25 mouse cellular contexts compared by ENCODE assay signal in genomic region chr2:32305668-32306067, GRCm38 (mm10). TPM values are rescaled to one million over a fixed set of nuclear protein-coding genes. Genes with fewer than 3 reads are reported as not detected.
A peak's percentile ranks its signal among the peaks of the same experiment; 100 is the strongest.
DNase-seq lines count a peak whose midpoint lies in the region; ATAC-seq and TF ChIP-seq lines count a peak whose summit lies in the region.
"Had no signal": no experiment of that assay in that cellular context is flagged by ENCODE, and none has a peak within 500 bp of the region (broad histone marks: within the 10 kb centered on the region; RNA-seq: fewer than 3 reads in every experiment).

No protein-coding gene starts in this region.

- no peaks in the 10 kb centered on the region for H3K79me3 ChIP-seq in C2C12 (ENCODE audit: low read depth)

- no peak for DNase-seq in cerebellum, adult 2 months
- peak; percentile 91 for DNase-seq in heart, adult 11 months
- no peak for DNase-seq in heart, adult 9 months (ENCODE audit: low spot score in 2 of 2)
- DNase-seq in limb, embryonic 10.5 days (ENCODE audit: low spot score) = no peak
- DNase-seq in neural tube, embryonic 10.5 days (ENCODE audit: extremely low spot score, low spot score) = no peak
- DNase-seq: adrenal gland, adult 2 months; adrenal gland, postnatal 14 days; forebrain, postnatal 0 days; gastrocnemius, postnatal 36 days; heart, postnatal 10 days; heart, postnatal 36 days; kidney, adult 11 months had no signal

- peaks cover 29% of the 10 kb centered on the region for H3K4me1 ChIP-seq in cerebellum, adult 2 months (ENCODE audit: control insufficient read depth, insufficient read depth, low read length)
- peaks cover 43% of the 10 kb centered on the region for H3K4me1 ChIP-seq in limb, embryonic 10.5 days

- WGBS in cerebellum, adult 2 months = 64% methylated on average over 5 of the region's 5 CpGs
- 93% methylated on average over 5 of the region's 5 CpGs for WGBS in limb, embryonic 10.5 days

- TF ChIP-seq CTCF in cerebellum, adult 2 months (IDR thresholded peaks at IDR 0.05; ENCODE audit: borderline replicate concordance, insufficient read depth, low read depth, low read length) = no peak
- no peak for TF ChIP-seq CTCF in C2C12 (IDR thresholded peaks at IDR 0.05; ENCODE audit: control insufficient read depth, insufficient read depth, insufficient read length)

- no peak for TF ChIP-seq POLR2A in cerebellum, adult 2 months (IDR thresholded peaks at IDR 0.05; ENCODE audit: borderline replicate concordance, insufficient read depth, low read length)

- no peaks in the 10 kb centered on the region for H3K9me3 ChIP-seq in limb, embryonic 10.5 days (replicated peaks)
- H3K9me3 ChIP-seq: G1E; heart, embryonic 12.5 days; heart, embryonic 15.5 days; hindbrain, embryonic 10.5 days; hindbrain, embryonic 13.5 days; intestine, embryonic 15.5 days had no signal

- no peaks in the 10 kb centered on the region for H3K27me3 ChIP-seq in cerebellum, adult 2 months (ENCODE audit: control insufficient read depth, insufficient read depth, low read length)
- no peaks in the 10 kb centered on the region for H3K27me3 ChIP-seq in C2C12 (ENCODE audit: control insufficient read depth, insufficient read depth, insufficient read length)
- no peaks in the 10 kb centered on the region for H3K27me3 ChIP-seq in limb, embryonic 10.5 days (ENCODE audit: low read depth, poor library complexity, severe bottlenecking)
- H3K27me3 ChIP-seq: CH12.LX; heart, embryonic 15.5 days; intestine, embryonic 15.5 days had no signal

- 0 out of 2 replicates have a peak overlapping the region, but pooled peaks have one; percentile 4 for H3K27ac ChIP-seq in cerebellum, adult 2 months (ENCODE audit: insufficient read depth, low read length)
- peak overlapping the region; percentile 73; the same call in 1 of the 2 replicates for H3K27ac ChIP-seq in limb, embryonic 10.5 days
- H3K27ac ChIP-seq: heart, embryonic 15.5 days; hindbrain, embryonic 10.5 days; hindbrain, embryonic 13.5 days; intestine, embryonic 15.5 days had no signal

- ATAC-seq in cerebellum, adult (ENCODE audit: insufficient number of reproducible peaks, low FRiP score, low TSS enrichment) = no peak
- no peak for ATAC-seq in erythroid progenitor cell, adult 5-6 weeks (replicated peaks; ENCODE audit: low FRiP score, poor library complexity, severe bottlenecking)
- ATAC-seq: forebrain, embryonic 14.5 days; forebrain, postnatal 0 days; hindbrain, embryonic 16.5 days; intestine, embryonic 15.5 days had no signal

- no peak overlapping the region for H3K4me3 ChIP-seq in cerebellum, adult 2 months (replicated peaks; ENCODE audit: insufficient read depth, low read depth, low read length)
- peak overlapping the region; percentile 6 for H3K4me3 ChIP-seq in C2C12 (ENCODE audit: insufficient read depth, poor library complexity, severe bottlenecking)
- no peak overlapping the region for H3K4me3 ChIP-seq in limb, embryonic 10.5 days
- H3K4me3 ChIP-seq: heart, embryonic 12.5 days; heart, embryonic 15.5 days; hindbrain, embryonic 10.5 days; hindbrain, embryonic 13.5 days; intestine, embryonic 15.5 days had no signal

- H3K79me2 ChIP-seq in C2C12 (ENCODE audit: control insufficient read depth, insufficient read depth) = no peaks in the 10 kb centered on the region

- H3ac ChIP-seq in C2C12 (ENCODE audit: control insufficient read depth, insufficient read length, low read depth) = no peak overlapping the region

- H3K36me3 ChIP-seq in C2C12 (ENCODE audit: control insufficient read depth, insufficient read depth) = peaks cover 60% of the 10 kb centered on the region
- H3K36me3 ChIP-seq in limb, embryonic 10.5 days = peaks cover 100% of the 10 kb centered on the region

TF ChIP-seq in C2C12, 6 proteins besides CTCF, POLR2A, EP300 and RAD21:
- TF ChIP-seq MAX (IDR thresholded peaks at IDR 0.05) (no peak), USF1 (IDR thresholded peaks at IDR 0.05; ENCODE audit: low read depth) (no peak), MYOD1 (IDR thresholded peaks at IDR 0.05; ENCODE audit: control insufficient read depth, insufficient read length, low read depth) (no peak), FOSL1 (IDR thresholded peaks at IDR 0.05; ENCODE audit: insufficient read depth, low read length, poor library complexity, severe bottlenecking) (no peak), MYOG (IDR thresholded peaks at IDR 0.05; ENCODE audit: control insufficient read depth, extremely low read depth, insufficient read length) (no peak), CEBPB (IDR thresholded peaks at IDR 0.05; ENCODE audit: low read depth) (no peak)

RNA-seq across cellular contexts. Expression of gene Swi5, which starts 17.8 kb away (rescaled TPM):
- polyA plus RNA-seq in cerebellum, adult 2 months (2012; rRNA removed) = 242 and 270 TPM in 2 replicates
- 387 TPM for polyA plus RNA-seq in C2C12 (2012; fragmentation: generic; extraction: Trizol)
- polyA plus RNA-seq in limb, embryonic 10.5 days (2016; fragmentation: Nextera tagmentation; extraction: Ambion mirVana) = 440 and 446 TPM in 2 replicates
- total RNA-seq in erythroid progenitor cell, adult 5-6 weeks (2015; ENCODE audit: low replicate concordance) = 49.4 and 68.7 TPM in 2 replicates
- 77.7 and 95.8 TPM in 2 replicates for total RNA-seq in erythroid progenitor cell, adult 5-6 weeks (2017; ENCODE audit: low replicate concordance)

RNA-seq across cellular contexts. Expression of gene Golga2, which starts 18.5 kb away (rescaled TPM):
- polyA plus RNA-seq in cerebellum, adult 2 months (2012; rRNA removed) = 74.0 TPM in 2 replicates
- polyA plus RNA-seq in C2C12 (2012; fragmentation: generic; extraction: Trizol) = 36.3 TPM
- 20.4 and 25.0 TPM in 2 replicates for polyA plus RNA-seq in limb, embryonic 10.5 days (2016; fragmentation: Nextera tagmentation; extraction: Ambion mirVana)
- 32.7 and 43.2 TPM in 2 replicates for total RNA-seq in erythroid progenitor cell, adult 5-6 weeks (2015; ENCODE audit: low replicate concordance)
- total RNA-seq in erythroid progenitor cell, adult 5-6 weeks (2017; ENCODE audit: low replicate concordance) = 39.0 and 62.4 TPM in 2 replicates

RNA-seq across cellular contexts. Expression of gene Uck1, which starts 45.7 kb away (rescaled TPM):
- polyA plus RNA-seq in cerebellum, adult 2 months (2012; rRNA removed) = 72.0 and 74.4 TPM in 2 replicates
- 47.7 TPM for polyA plus RNA-seq in C2C12 (2012; fragmentation: generic; extraction: Trizol)
- polyA plus RNA-seq in limb, embryonic 10.5 days (2016; fragmentation: Nextera tagmentation; extraction: Ambion mirVana) = 69.6 and 74.0 TPM in 2 replicates
- total RNA-seq in erythroid progenitor cell, adult 5-6 weeks (2015; ENCODE audit: low replicate concordance) = 7.5 and 11.5 TPM in 2 replicates
- total RNA-seq in erythroid progenitor cell, adult 5-6 weeks (2017; ENCODE audit: low replicate concordance) = 20.4 and 20.9 TPM in 2 replicates

RNA-seq across cellular contexts. Expression of gene Ciz1, which starts 46.5 kb away (rescaled TPM):
- 159 and 176 TPM in 2 replicates for polyA plus RNA-seq in cerebellum, adult 2 months (2012; rRNA removed)
- 43.5 TPM for polyA plus RNA-seq in C2C12 (2012; fragmentation: generic; extraction: Trizol)
- polyA plus RNA-seq in limb, embryonic 10.5 days (2016; fragmentation: Nextera tagmentation; extraction: Ambion mirVana) = 61.3 and 74.8 TPM in 2 replicates
- 65.4 and 90.1 TPM in 2 replicates for total RNA-seq in erythroid progenitor cell, adult 5-6 weeks (2015; ENCODE audit: low replicate concordance)
- total RNA-seq in erythroid progenitor cell, adult 5-6 weeks (2017; ENCODE audit: low replicate concordance) = 77.5 and 131 TPM in 2 replicates

RNA-seq across cellular contexts. Expression of gene Dnm1, which starts 47.5 kb away (rescaled TPM):
- 1,410 and 1,576 TPM in 2 replicates for polyA plus RNA-seq in cerebellum, adult 2 months (2012; rRNA removed)
- polyA plus RNA-seq in C2C12 (2012; fragmentation: generic; extraction: Trizol) = 27.7 TPM
- 27.1 and 33.6 TPM in 2 replicates for polyA plus RNA-seq in limb, embryonic 10.5 days (2016; fragmentation: Nextera tagmentation; extraction: Ambion mirVana)
- total RNA-seq in erythroid progenitor cell, adult 5-6 weeks (2015; ENCODE audit: low replicate concordance) = not detected in 2 replicates
- total RNA-seq in erythroid progenitor cell, adult 5-6 weeks (2017; ENCODE audit: low replicate concordance) = not detected in 2 replicates
- total RNA-seq: granulocyte monocyte progenitor cell, adult 5-6 weeks had no signal
